Mouse (Mus musculus) neural tube, embryonic 15.5 days (tissue): ENCODE measurements at regions not wholly inside any gene's neighbourhood (a gene's known extent, or its start where the extent isn't known, plus 50 kb on each side); places are given as distances from the start of the nearest gene placed in this dataset.

ENCODE experiments used
- ATAC-seq: fragments of 200-750 bp; cut with Nextera tagmentation; 2 replicates; pipeline ENCODE4 v1.8.0; 2017; ENCODE audit warnings: mild to moderate bottlenecking, moderate TSS enrichment, moderate library complexity; ENCODE audit not compliant: low FRiP score
- H3K27ac ChIP-seq: fragments of 300-500 bp; sonication (generic); replicated peaks from 2 replicates; pipeline ENCODE4 v1.5.1; 2015; ENCODE audit warnings: mild to moderate bottlenecking, inconsistent platforms
- H3K27me3 ChIP-seq: fragments of 300-500 bp; sonication (generic); replicated peaks from 2 replicates; pipeline ENCODE4 v1.6.1; 2015; ENCODE audit warnings: inconsistent platforms
- H3K36me3 ChIP-seq: fragments of 300-500 bp; sonication (generic); 2 replicates; pipeline ENCODE4 v1.6.1; 2015; ENCODE audit warnings: inconsistent platforms
- H3K4me1 ChIP-seq: fragments of 300-500 bp; sonication (generic); 2 replicates; pipeline ENCODE4 v1.6.1; 2015; ENCODE audit warnings: inconsistent platforms
- H3K4me2 ChIP-seq: fragments of 300-500 bp; sonication (generic); 2 replicates; pipeline ENCODE4 v1.6.1; 2015; ENCODE audit warnings: inconsistent platforms, mild to moderate bottlenecking, moderate library complexity
- H3K4me3 ChIP-seq: fragments of 300-500 bp; sonication (generic); replicated peaks from 2 replicates; pipeline ENCODE4 v1.5.1; 2015; ENCODE audit warnings: mild to moderate bottlenecking, inconsistent platforms
- H3K9ac ChIP-seq: fragments of 300-500 bp; sonication (generic); replicated peaks from 2 replicates; pipeline ENCODE4 v1.6.1; 2015; ENCODE audit warnings: mild to moderate bottlenecking, inconsistent platforms
- H3K9me3 ChIP-seq: fragments of 300-500 bp; sonication (generic); replicated peaks from 2 replicates; pipeline ENCODE4 v1.6.1; 2016; ENCODE audit warnings: inconsistent platforms
- WGBS: fragments of 180-500 bp; shearing (Covaris S2); methylation state at CpG from one replicate; pipeline ENCODE4 v1.1.7; 2015; ENCODE audit warnings: mixed read lengths; 5-methylcytosine and 5-hydroxymethylcytosine counted together

GRCm38 (mm10) chr16:91970461-91970860 is 87.6 kb upstream of the Mrps6 start:
- Histone ChIP-seq H3K4me3 (no peak overlapping the region), H3K36me3 (no peaks in the 10 kb centered on the region), H3K27me3 (no peaks in the 10 kb centered on the region), H3K4me1 (peaks cover 7% of the 10 kb centered on the region; the same call in 1 of the 2 replicates), H3K9ac (no peak overlapping the region), H3K9me3 (no peaks in the 10 kb centered on the region), H3K4me2 (no peak overlapping the region), H3K27ac (no peak overlapping the region)
- WGBS = 90% methylated on average over 4 of the region's 4 CpGs
- ATAC-seq = no peak

DNA sequence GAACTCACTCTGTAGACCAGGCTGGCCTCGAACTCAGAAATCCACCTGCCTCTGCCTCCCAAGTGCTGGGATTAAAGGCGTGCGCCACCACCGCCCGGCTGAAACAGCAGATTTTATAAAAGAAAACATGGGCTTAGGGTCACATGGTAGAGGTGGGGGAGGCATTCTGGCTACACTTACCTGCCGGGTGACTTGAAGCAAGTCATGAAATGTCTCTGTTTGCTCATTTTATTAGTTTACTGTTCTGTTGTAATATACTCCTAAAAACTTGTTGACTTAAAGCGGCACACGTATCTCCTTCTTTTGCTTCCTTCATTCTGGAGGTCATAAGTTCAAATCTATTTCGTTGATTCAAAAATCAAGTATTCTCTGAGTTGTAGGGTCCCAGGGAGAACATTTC is 84.9 kb upstream of the Mrps6 start:
- no peaks in the 10 kb centered on the region for H3K36me3 ChIP-seq
- no peaks in the 10 kb centered on the region for H3K27me3 ChIP-seq
- WGBS = 89% methylated on average over 9 of the region's 9 CpGs
- H3K4me1 ChIP-seq = peaks cover 7% of the 10 kb centered on the region; the same call in 1 of the 2 replicates
- no peak overlapping the region for H3K4me2 ChIP-seq
- H3K9me3 ChIP-seq = no peaks in the 10 kb centered on the region
- H3K4me3 ChIP-seq = no peak overlapping the region
- ATAC-seq = no peak
- no peak overlapping the region for H3K27ac ChIP-seq
- H3K9ac ChIP-seq = no peak overlapping the region

- Histone ChIP-seq H3K27ac (no peak overlapping the region), H3K4me2 (no peak overlapping the region), H3K9me3 (no peaks in the 10 kb centered on the region), H3K27me3 (no peaks in the 10 kb centered on the region), H3K4me3 (no peak overlapping the region), H3K4me1 (0 out of 2 replicates have a peak, but pooled peaks cover 5% of the 10 kb centered on the region), H3K36me3 (no peaks in the 10 kb centered on the region), H3K9ac (no peak overlapping the region)
- no peak for ATAC-seq
- 80% methylated on average over 8 of the region's 8 CpGs for WGBS
Observed at GRCm38 (mm10) chr16:91976194-91976805, 81.8 kb upstream of the Mrps6 start.

GRCm38 (mm10) chr16:91978423-91978822 is 79.6 kb upstream of the Mrps6 start:
- no peak overlapping the region for H3K4me2 ChIP-seq
- H3K9me3 ChIP-seq = no peaks in the 10 kb centered on the region
- H3K27me3 ChIP-seq = no peaks in the 10 kb centered on the region
- no peak overlapping the region for H3K4me3 ChIP-seq
- 0 out of 2 replicates have a peak, but pooled peaks cover 5% of the 10 kb centered on the region for H3K4me1 ChIP-seq
- H3K36me3 ChIP-seq = no peaks in the 10 kb centered on the region
- no peak for ATAC-seq
- H3K9ac ChIP-seq = no peak overlapping the region
- H3K27ac ChIP-seq = no peak overlapping the region
- 12% methylated on average over 4 of the region's 4 CpGs for WGBS

GRCm38 (mm10) chr16:91978846-91979245 is 79.2 kb upstream of the Mrps6 start:
- no peak overlapping the region for H3K9ac ChIP-seq
- ATAC-seq = no peak
- no peaks in the 10 kb centered on the region for H3K27me3 ChIP-seq
- no peak overlapping the region for H3K27ac ChIP-seq
- H3K9me3 ChIP-seq = no peaks in the 10 kb centered on the region
- H3K4me3 ChIP-seq = no peak overlapping the region
- WGBS = 24% methylated on average over 5 of the region's 5 CpGs
- no peak overlapping the region for H3K4me2 ChIP-seq
- H3K4me1 ChIP-seq = 0 out of 2 replicates have a peak, but pooled peaks cover 5% of the 10 kb centered on the region
- no peaks in the 10 kb centered on the region for H3K36me3 ChIP-seq

- no peak overlapping the region for H3K4me2 ChIP-seq
- no peak overlapping the region for H3K4me3 ChIP-seq
- no peaks in the 10 kb centered on the region for H3K9me3 ChIP-seq
- no peaks in the 10 kb centered on the region for H3K27me3 ChIP-seq
- H3K9ac ChIP-seq = no peak overlapping the region
- H3K27ac ChIP-seq = no peak overlapping the region
- 73% methylated on average over 6 of the region's 6 CpGs for WGBS
- H3K36me3 ChIP-seq = no peaks in the 10 kb centered on the region
- 0 out of 2 replicates have a peak, but pooled peaks cover 5% of the 10 kb centered on the region for H3K4me1 ChIP-seq
- no peak for ATAC-seq
Observed at GRCm38 (mm10) chr16:91980482-91980881, 77.6 kb upstream of the Mrps6 start.

DNA sequence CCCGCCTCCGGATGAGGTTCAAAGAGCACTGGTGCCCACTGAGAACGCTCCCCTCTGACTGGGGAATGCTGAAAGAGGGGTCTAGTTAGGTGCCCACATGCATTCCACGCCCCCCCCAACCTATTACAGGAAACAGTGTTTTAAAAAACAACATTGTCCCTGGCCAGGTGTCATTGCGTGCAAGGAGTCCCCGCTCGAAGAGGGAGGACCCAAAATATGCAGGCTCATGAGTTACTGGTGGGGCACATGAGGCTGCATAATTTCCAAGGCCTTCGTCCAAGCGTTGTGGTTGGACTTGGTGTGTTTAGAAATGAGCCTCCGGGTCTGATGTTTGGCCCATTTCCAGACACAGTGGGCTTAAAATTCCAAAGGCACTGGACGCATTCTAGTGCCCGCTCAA is 72.9 kb upstream of the Mrps6 start:
- H3K36me3 ChIP-seq = no peaks in the 10 kb centered on the region
- H3K4me2 ChIP-seq = no peak overlapping the region
- 91% methylated on average over 12 of the region's 12 CpGs for WGBS
- no peak overlapping the region for H3K4me3 ChIP-seq
- H3K9ac ChIP-seq = no peak overlapping the region
- H3K4me1 ChIP-seq = no peaks in the 10 kb centered on the region
- no peak overlapping the region for H3K27ac ChIP-seq
- H3K27me3 ChIP-seq = no peaks in the 10 kb centered on the region
- ATAC-seq = no peak
- H3K9me3 ChIP-seq = no peaks in the 10 kb centered on the region

DNA sequence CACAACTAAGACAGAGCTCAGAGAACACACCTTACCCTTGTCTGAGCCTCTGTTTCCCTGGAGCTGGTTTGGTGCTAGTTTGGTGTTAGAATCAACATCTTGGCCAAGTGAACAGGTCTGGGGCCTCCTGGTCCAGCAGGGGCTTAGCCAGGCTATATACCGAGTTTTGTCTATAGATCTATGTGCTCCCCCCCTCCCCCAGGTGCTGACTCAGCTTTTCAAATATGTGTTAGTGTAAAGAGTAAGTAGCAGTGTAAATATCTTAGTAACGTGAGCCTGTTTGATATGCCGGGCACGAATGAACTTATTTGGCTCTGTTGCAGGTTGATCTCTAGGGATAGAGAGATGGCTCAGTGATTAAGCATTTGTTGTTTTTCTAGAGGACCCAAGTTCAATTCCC is 68.7 kb upstream of the Mrps6 start:
- Histone ChIP-seq H3K4me2 (no peak overlapping the region), H3K4me1 (no peaks in the 10 kb centered on the region), H3K27ac (no peak overlapping the region), H3K27me3 (no peaks in the 10 kb centered on the region), H3K9ac (no peak overlapping the region), H3K4me3 (no peak overlapping the region), H3K36me3 (no peaks in the 10 kb centered on the region), H3K9me3 (no peaks in the 10 kb centered on the region)
- ATAC-seq = no peak
- WGBS = 87% methylated on average over 4 of the region's 4 CpGs

- WGBS = 26% methylated on average over 12 of the region's 13 CpGs
- Histone ChIP-seq H3K27ac (peak overlapping the region; percentile 48; the same call in 1 of the 2 replicates), H3K9me3 (no peaks in the 10 kb centered on the region), H3K36me3 (no peaks in the 10 kb centered on the region), H3K9ac (no peak overlapping the region), H3K27me3 (no peaks in the 10 kb centered on the region), H3K4me1 (peaks cover 11% of the 10 kb centered on the region), H3K4me2 (peak overlapping the region; percentile 44), H3K4me3 (no peak overlapping the region)
- ATAC-seq = no peak
Observed at GRCm38 (mm10) chr16:91995459-91996190, 62.4 kb upstream of the Mrps6 start.

GRCm38 (mm10) chr16:92007351-92007750 is 50.7 kb upstream of the Mrps6 start:
- Histone ChIP-seq H3K4me1 (no peaks in the 10 kb centered on the region), H3K9ac (no peak overlapping the region), H3K36me3 (no peaks in the 10 kb centered on the region), H3K4me3 (no peak overlapping the region), H3K9me3 (no peaks in the 10 kb centered on the region), H3K27me3 (no peaks in the 10 kb centered on the region), H3K27ac (no peak overlapping the region), H3K4me2 (no peak overlapping the region)
- ATAC-seq = no peak
- 94% methylated on average over 5 of the region's 5 CpGs for WGBS
